Mouse (Mus musculus) midbrain, embryonic 13.5 days (tissue): ENCODE data around the gene Syne2. TPM values are rescaled to one million over a fixed set of nuclear protein-coding genes. Genes with fewer than 3 reads are reported as not detected.

Source experiments
- ATAC-seq: fragments of 200-750 bp; cut with Nextera tagmentation; 2 replicates; pipeline ENCODE4 v1.8.0; 2017; ENCODE audit warnings: mild to moderate bottlenecking, moderate TSS enrichment, moderate library complexity
- H3K27ac ChIP-seq: fragments of 300-500 bp; sonication (generic); 2 replicates; pipeline ENCODE4 v1.5.1; 2015; ENCODE audit warnings: inconsistent platforms, mild to moderate bottlenecking, moderate library complexity
- H3K27me3 ChIP-seq: fragments of 300-500 bp; sonication (generic); 2 replicates; pipeline ENCODE4 v1.6.1; 2015; ENCODE audit warnings: mild to moderate bottlenecking, inconsistent platforms
- H3K36me3 ChIP-seq: fragments of 300-500 bp; sonication (generic); 2 replicates; pipeline ENCODE4 v1.6.1; 2015; ENCODE audit warnings: mild to moderate bottlenecking, inconsistent platforms
- H3K4me1 ChIP-seq: fragments of 300-500 bp; sonication (generic); replicated peaks from 2 replicates; pipeline ENCODE4 v1.6.1; 2015; ENCODE audit warnings: inconsistent platforms
- H3K4me2 ChIP-seq: fragments of 300-500 bp; sonication (generic); replicated peaks from 2 replicates; pipeline ENCODE4 v1.6.1; 2015; ENCODE audit warnings: moderate library complexity, mild to moderate bottlenecking, inconsistent platforms
- H3K4me3 ChIP-seq: fragments of 300-500 bp; sonication (generic); replicated peaks from 2 replicates; pipeline ENCODE4 v1.5.1; 2015; ENCODE audit warnings: mild to moderate bottlenecking, inconsistent platforms
- H3K9ac ChIP-seq: fragments of 300-500 bp; sonication (generic); replicated peaks from 2 replicates; pipeline ENCODE4 v1.6.1; 2015; ENCODE audit warnings: mild to moderate bottlenecking, inconsistent platforms
- H3K9me3 ChIP-seq: fragments of 300-500 bp; sonication (generic); 2 replicates; pipeline ENCODE4 v1.6.1; 2016; ENCODE audit warnings: mild to moderate bottlenecking, inconsistent platforms
- WGBS: fragments of 180-500 bp; shearing (Covaris S2); methylation state at CpG from one replicate; pipeline ENCODE4 v1.1.7; 2015; 5-methylcytosine and 5-hydroxymethylcytosine counted together
- polyA plus RNA-seq: library from polyadenylated mRNA; unstranded; fragments of >200 nt; fragmentation: Nextera tagmentation; extraction: Ambion mirVana; gene quantifications from 2 replicates; pipeline ENCODE4 v1.2.1, GENCODE M21; 2015

Syne2 gene
- polyA plus RNA-seq, 1 experiment from 2014 or later, result 84.4 TPM

DNA sequence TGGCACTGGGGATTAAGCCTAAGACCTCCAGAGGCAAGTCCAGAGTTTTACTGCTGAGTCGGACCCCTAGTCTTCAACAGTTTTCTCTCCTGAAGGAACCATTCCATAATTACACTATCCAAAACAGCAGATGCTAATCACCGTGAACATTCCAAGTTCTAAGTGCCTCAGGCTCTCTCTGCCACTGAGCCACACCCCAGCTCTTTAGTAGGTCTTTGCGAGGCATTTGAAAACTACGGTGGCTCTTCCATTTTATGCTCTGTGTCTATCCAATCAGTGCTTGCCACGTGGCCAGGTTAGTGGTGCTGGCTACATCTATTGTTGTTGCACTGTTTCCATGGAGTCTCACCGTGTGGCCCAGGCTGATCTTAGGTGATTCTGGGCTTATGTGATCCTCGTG, 68.2 kb downstream of the Syne2 start:
- Histone ChIP-seq H3K27me3 (no peaks in the 10 kb centered on the region), H3K4me1 (no peaks in the 10 kb centered on the region), H3K27ac (no peak overlapping the region), H3K9ac (no peak overlapping the region), H3K36me3 (peaks cover 51% of the 10 kb centered on the region), H3K9me3 (no peaks in the 10 kb centered on the region), H3K4me2 (no peak overlapping the region), H3K4me3 (no peak overlapping the region)
- ATAC-seq, result no peak
- 85% methylated on average over 7 of the region's 7 CpGs for WGBS

DNA sequence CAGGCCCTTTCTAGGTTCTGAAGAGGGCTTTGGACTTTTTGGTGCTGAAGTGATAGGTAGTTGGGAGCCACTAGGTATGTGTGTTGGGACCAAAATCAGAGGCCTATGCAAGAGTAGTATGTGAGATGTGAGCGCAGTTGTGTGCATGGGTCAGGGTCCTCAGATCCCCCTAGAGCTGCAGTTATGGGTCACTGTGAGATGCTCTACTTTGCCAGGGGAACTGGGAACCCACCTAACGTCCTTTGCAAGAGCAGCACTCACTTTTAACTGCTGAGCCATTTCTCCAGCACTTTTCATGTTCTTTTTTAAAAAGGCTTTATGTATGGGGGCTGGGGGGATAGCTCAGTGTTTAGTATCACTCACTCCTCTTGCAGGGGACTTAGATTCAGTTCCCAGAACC, 69.0 kb downstream of the Syne2 start:
- WGBS, result 89% methylated on average over 2 of the region's 2 CpGs
- Histone ChIP-seq H3K27me3 (no peaks in the 10 kb centered on the region), H3K9me3 (no peaks in the 10 kb centered on the region), H3K27ac (no peak overlapping the region), H3K36me3 (peaks cover 50% of the 10 kb centered on the region), H3K9ac (no peak overlapping the region), H3K4me2 (no peak overlapping the region), H3K4me1 (no peaks in the 10 kb centered on the region), H3K4me3 (no peak overlapping the region)
- ATAC-seq, result no peak

GRCm38 (mm10) chr12:75888721-75889120, 70.8 kb downstream of the Syne2 start:
- no peaks in the 10 kb centered on the region for H3K27me3 ChIP-seq
- 86% methylated on average over 12 of the region's 12 CpGs for WGBS
- H3K9ac ChIP-seq, result no peak overlapping the region
- peaks cover 52% of the 10 kb centered on the region for H3K36me3 ChIP-seq
- no peaks in the 10 kb centered on the region for H3K9me3 ChIP-seq
- no peak overlapping the region for H3K27ac ChIP-seq
- no peaks in the 10 kb centered on the region for H3K4me1 ChIP-seq
- H3K4me3 ChIP-seq, result no peak overlapping the region
- no peak overlapping the region for H3K4me2 ChIP-seq
- ATAC-seq, result no peak

DNA sequence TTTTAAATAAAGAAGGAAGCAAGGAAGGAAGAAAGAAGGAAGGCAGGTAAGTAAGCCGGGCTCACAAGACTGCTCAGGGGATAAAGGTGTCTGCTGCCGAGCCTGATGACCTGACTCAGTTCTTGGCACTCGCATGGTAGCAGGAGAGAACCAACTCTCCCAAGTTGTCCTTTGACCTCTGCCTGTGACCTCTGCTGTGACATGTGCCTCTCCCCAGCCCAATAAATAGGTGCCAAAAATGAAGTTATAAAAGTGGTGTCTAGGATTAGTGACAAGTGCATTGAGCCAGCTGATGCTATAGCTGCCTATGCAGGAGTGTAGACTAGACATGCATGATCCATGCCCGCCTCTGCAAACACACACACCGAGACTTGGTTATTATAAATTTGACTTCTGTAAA, 73.3 kb downstream of the Syne2 start:
- H3K9me3 ChIP-seq, result no peaks in the 10 kb centered on the region
- no peak overlapping the region for H3K9ac ChIP-seq
- no peak overlapping the region for H3K4me2 ChIP-seq
- H3K4me1 ChIP-seq, result no peaks in the 10 kb centered on the region
- no peak overlapping the region for H3K27ac ChIP-seq
- H3K27me3 ChIP-seq, result no peaks in the 10 kb centered on the region
- H3K4me3 ChIP-seq, result no peak overlapping the region
- WGBS, result 93% methylated on average over 5 of the region's 5 CpGs
- ATAC-seq, result no peak
- peaks cover 45% of the 10 kb centered on the region for H3K36me3 ChIP-seq

DNA sequence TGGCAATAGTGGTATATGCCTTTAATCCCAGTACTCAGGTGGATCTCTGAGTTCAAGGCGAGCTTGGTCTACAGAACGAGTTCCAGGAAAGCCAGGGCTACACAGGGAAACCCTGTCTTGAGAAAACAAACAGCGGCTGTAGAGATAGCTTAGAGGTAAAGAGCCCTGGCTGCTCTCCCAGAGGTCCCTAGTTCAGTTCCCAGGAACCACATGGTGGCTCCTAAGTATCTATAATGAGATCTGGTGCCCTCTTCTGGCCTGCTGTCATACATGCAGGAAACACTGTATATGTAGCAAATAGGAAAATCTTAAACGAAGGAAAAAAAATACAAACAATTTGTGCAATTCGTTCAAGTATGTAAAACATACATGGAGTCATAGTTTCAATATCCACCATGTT, 75.5 kb downstream of the Syne2 start:
- no peak overlapping the region for H3K4me2 ChIP-seq
- H3K4me3 ChIP-seq, result no peak overlapping the region
- no peaks in the 10 kb centered on the region for H3K4me1 ChIP-seq
- H3K27ac ChIP-seq, result no peak overlapping the region
- H3K9me3 ChIP-seq, result no peaks in the 10 kb centered on the region
- 76% methylated on average over 5 of the region's 5 CpGs for WGBS
- H3K9ac ChIP-seq, result no peak overlapping the region
- no peaks in the 10 kb centered on the region for H3K27me3 ChIP-seq
- H3K36me3 ChIP-seq, result peaks cover 53% of the 10 kb centered on the region
- no peak for ATAC-seq

DNA sequence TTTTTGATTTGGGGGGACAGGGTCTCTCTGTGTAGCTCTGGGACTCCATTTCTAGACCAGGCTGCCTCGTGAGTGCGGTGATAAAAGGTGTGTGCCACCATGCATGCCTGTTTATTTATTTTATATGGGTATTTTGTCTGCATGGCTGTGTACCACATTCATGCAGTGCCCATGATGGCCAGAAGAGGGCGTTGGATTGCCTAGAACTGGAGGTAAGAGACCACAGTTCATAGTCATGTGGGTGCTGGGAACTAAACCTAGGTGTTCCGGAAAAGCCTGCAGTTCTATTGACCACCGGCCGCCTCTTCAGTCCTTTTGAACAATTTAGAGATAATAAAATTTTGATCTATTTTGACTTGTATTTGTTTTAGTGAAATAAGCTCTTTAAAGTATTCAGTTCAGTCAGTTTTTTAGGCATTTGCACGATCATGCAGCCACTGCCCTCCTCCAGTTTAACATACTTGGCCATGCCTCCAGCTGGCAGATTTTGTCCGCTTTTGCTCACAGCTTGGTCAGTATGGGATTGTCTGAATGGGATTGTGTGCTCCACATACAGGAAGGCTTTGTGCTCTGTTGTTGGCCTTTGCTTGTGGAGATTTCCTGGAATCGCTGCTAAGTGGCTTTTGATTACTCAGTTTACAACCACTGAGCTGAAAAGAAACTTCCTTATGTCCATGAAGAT, 76.5 kb downstream of the Syne2 start:
- Histone ChIP-seq H3K9ac (no peak overlapping the region), H3K4me2 (no peak overlapping the region), H3K27me3 (no peaks in the 10 kb centered on the region), H3K9me3 (no peaks in the 10 kb centered on the region), H3K4me3 (no peak overlapping the region), H3K36me3 (peaks cover 55% of the 10 kb centered on the region), H3K4me1 (no peaks in the 10 kb centered on the region), H3K27ac (no peak overlapping the region)
- no peak for ATAC-seq
- 76% methylated on average over 9 of the region's 9 CpGs for WGBS

DNA sequence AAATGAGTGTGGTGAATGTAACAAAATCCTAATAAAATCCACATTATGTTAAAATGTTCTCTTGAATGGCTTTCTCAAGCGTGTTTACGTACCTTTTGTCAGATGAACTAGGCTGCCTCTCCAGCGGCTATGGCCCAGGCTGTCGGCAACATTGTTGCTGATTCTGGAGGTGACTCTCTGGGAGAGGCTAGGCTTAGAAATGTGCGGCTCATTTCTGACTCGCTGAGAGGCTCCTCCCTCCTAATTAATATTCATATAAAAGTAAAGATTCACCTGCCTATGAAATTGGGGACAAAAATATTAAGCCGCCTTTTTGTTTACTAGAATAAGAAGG, 77.0 kb downstream of the Syne2 start:
- no peak overlapping the region for H3K9ac ChIP-seq
- H3K9me3 ChIP-seq, result no peaks in the 10 kb centered on the region
- ATAC-seq, result no peak
- H3K27me3 ChIP-seq, result no peaks in the 10 kb centered on the region
- no peak overlapping the region for H3K27ac ChIP-seq
- WGBS, result 70% methylated on average over 7 of the region's 7 CpGs
- no peak overlapping the region for H3K4me3 ChIP-seq
- peaks cover 58% of the 10 kb centered on the region for H3K36me3 ChIP-seq
- H3K4me2 ChIP-seq, result no peak overlapping the region
- H3K4me1 ChIP-seq, result no peaks in the 10 kb centered on the region

DNA sequence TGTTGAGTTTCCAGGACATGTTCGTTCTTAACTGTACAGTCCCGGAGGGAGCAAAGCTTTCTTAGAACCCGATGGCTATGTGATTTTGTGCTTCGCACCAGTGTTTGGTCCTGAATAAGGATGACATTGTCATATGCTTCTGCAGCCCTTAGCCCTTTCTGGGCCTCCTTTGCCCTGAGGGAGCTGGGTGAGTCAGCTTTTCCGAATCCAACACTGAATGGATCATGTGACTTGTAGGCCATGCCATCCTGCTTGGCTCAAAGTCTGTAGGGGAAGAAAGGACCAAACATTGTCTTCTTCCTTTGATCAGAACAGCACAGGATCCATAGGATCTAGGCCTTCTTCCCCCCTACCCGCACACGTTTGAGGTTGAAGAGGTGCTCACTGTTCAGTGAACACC, 79.9 kb downstream of the Syne2 start:
- Histone ChIP-seq H3K4me1 (no peaks in the 10 kb centered on the region), H3K27ac (no peak overlapping the region), H3K4me2 (no peak overlapping the region), H3K36me3 (peaks cover 47% of the 10 kb centered on the region), H3K9ac (no peak overlapping the region), H3K9me3 (peaks cover 5% of the 10 kb centered on the region; the same call in 1 of the 2 replicates), H3K27me3 (no peaks in the 10 kb centered on the region), H3K4me3 (no peak overlapping the region)
- ATAC-seq, result no peak
- WGBS, result 94% methylated on average over 7 of the region's 7 CpGs

GRCm38 (mm10) chr12:75901721-75902120, 83.8 kb downstream of the Syne2 start:
- WGBS, result 98% methylated on average over 9 of the region's 9 CpGs
- H3K9ac ChIP-seq, result no peak overlapping the region
- H3K4me3 ChIP-seq, result no peak overlapping the region
- no peak for ATAC-seq
- no peak overlapping the region for H3K4me2 ChIP-seq
- H3K4me1 ChIP-seq, result no peaks in the 10 kb centered on the region
- H3K27ac ChIP-seq, result no peak overlapping the region
- H3K36me3 ChIP-seq, result peaks cover 61% of the 10 kb centered on the region
- H3K27me3 ChIP-seq, result no peaks in the 10 kb centered on the region
- H3K9me3 ChIP-seq, result peaks cover 5% of the 10 kb centered on the region; the same call in 1 of the 2 replicates

GRCm38 (mm10) chr12:75904068-75904467, 86.1 kb downstream of the Syne2 start:
- no peak overlapping the region for H3K4me3 ChIP-seq
- H3K4me1 ChIP-seq, result no peaks in the 10 kb centered on the region
- no peak overlapping the region for H3K27ac ChIP-seq
- H3K36me3 ChIP-seq, result peaks cover 51% of the 10 kb centered on the region
- H3K9me3 ChIP-seq, result peaks cover 5% of the 10 kb centered on the region; the same call in 1 of the 2 replicates
- ATAC-seq, result no peak
- no peaks in the 10 kb centered on the region for H3K27me3 ChIP-seq
- no peak overlapping the region for H3K9ac ChIP-seq
- no peak overlapping the region for H3K4me2 ChIP-seq
- WGBS, result 96% methylated on average over 11 of the region's 11 CpGs

GRCm38 (mm10) chr12:75905304-75905703, 87.4 kb downstream of the Syne2 start:
- 95% methylated on average over 7 of the region's 7 CpGs for WGBS
- peaks cover 55% of the 10 kb centered on the region for H3K36me3 ChIP-seq
- no peak for ATAC-seq

DNA sequence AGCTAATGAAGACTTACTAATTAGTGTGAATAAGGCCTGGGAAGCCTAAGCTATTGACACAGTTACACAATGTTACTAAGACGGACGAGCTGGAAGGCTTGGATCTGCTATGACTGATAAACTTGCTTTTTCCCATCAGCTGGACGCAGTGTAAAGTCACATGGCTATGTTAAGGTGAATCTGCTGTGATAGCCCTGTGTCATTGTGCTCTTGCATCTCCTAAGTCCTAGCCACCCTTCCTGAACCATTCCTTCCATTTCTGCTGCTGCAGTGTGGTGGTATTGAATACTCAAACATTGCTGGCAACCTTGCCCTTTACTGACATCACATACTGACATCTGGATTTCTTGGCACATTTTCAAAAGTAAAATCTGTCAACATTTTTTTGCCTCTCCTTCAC, 90.5 kb downstream of the Syne2 start:
- no peaks in the 10 kb centered on the region for H3K9me3 ChIP-seq
- no peak overlapping the region for H3K4me2 ChIP-seq
- H3K27me3 ChIP-seq, result no peaks in the 10 kb centered on the region
- H3K9ac ChIP-seq, result no peak overlapping the region
- no peak for ATAC-seq
- no peak overlapping the region for H3K4me3 ChIP-seq
- peaks cover 73% of the 10 kb centered on the region for H3K36me3 ChIP-seq
- H3K4me1 ChIP-seq, result no peaks in the 10 kb centered on the region
- no peak overlapping the region for H3K27ac ChIP-seq
- WGBS, result 88% methylated on average over 3 of the region's 3 CpGs

More at GRCm38 (mm10) chr12:75905304-75905703, 87.4 kb downstream of the Syne2 start:
- H3K4me3 ChIP-seq, result no peak overlapping the region
- H3K4me2 ChIP-seq, result no peak overlapping the region
- no peak overlapping the region for H3K27ac ChIP-seq
- H3K27me3 ChIP-seq, result no peaks in the 10 kb centered on the region
- no peaks in the 10 kb centered on the region for H3K4me1 ChIP-seq
- no peak overlapping the region for H3K9ac ChIP-seq
- peaks cover 5% of the 10 kb centered on the region; the same call in 1 of the 2 replicates for H3K9me3 ChIP-seq

- Histone ChIP-seq H3K9ac (no peak overlapping the region), H3K4me1 (no peaks in the 10 kb centered on the region), H3K27me3 (no peaks in the 10 kb centered on the region), H3K27ac (no peak overlapping the region), H3K4me2 (no peak overlapping the region), H3K4me3 (no peak overlapping the region), H3K9me3 (no peaks in the 10 kb centered on the region), H3K36me3 (peaks cover 49% of the 10 kb centered on the region)
- ATAC-seq, result no peak
- WGBS, result 96% methylated on average over 5 of the region's 5 CpGs
Measured at GRCm38 (mm10) chr12:75915694-75916093, 97.8 kb downstream of the Syne2 start.
